Mouse (Mus musculus): ENCODE measurements around the gene Gm20716. TPM values are rescaled to one million over a fixed set of nuclear protein-coding genes. Genes with fewer than 3 reads are reported as not detected.
"Not testable (repeated sequence)": the region's sequence is repeated elsewhere in the genome, so short reads cannot be mapped to it uniquely, and the experiment has no call there.

Gm20716 gene
- total and polyA plus RNA-seq, 3 experiments, result 24.4 to 29.4 TPM; not detected in 1

- no peak for DNase-seq (ENCODE audit: low read depth, low spot score)
Observed at GRCm38 (mm10) chr2:168160370-168160930, 69.7 kb downstream of the Gm20716 start.

GRCm38 (mm10) chr2:168158911-168159711 is 71.1 kb downstream of the Gm20716 start:
- DNase-seq (ENCODE audit: low read depth, low spot score), result no peak
- Histone ChIP-seq H3K27ac (ENCODE audit: control insufficient read depth, low read depth, low read length) (no peak overlapping the region), H3K9me3 (replicated peaks; ENCODE audit: insufficient read depth, low read length) (no peaks in the 10 kb centered on the region), H3K9ac (ENCODE audit: control insufficient read depth, low read depth, low read length, poor library complexity, severe bottlenecking) (no peak overlapping the region), H3K4me1 (ENCODE audit: control insufficient read depth in 1 of 2, insufficient read depth in 2 of 2, low read length in 2 of 2) (peaks cover 0 to 7% of the 10 kb centered on the region in 2 experiments; a peak in 3 of 4 replicates), H3K27me3 (ENCODE audit: control insufficient read depth in 1 of 2, insufficient read depth in 2 of 2, low read length in 2 of 2) (no peaks in the 10 kb centered on the region), H3K79me2 (ENCODE audit: control insufficient read depth, insufficient read depth, low read length, poor library complexity) (no peaks in the 10 kb centered on the region), H3K36me3 (ENCODE audit: control insufficient read depth in 1 of 2, insufficient read depth in 2 of 2, low read length in 2 of 2) (peaks cover 0 to 4% of the 10 kb centered on the region in 2 experiments; a peak in 1 of 4 replicates), H3K4me3 (ENCODE audit: control insufficient read depth in 1 of 2, insufficient read depth in 1 of 2, low read depth in 2 of 2, low read length in 2 of 2) (no peak overlapping the region)
- TF ChIP-seq POLR2AphosphoS2 (IDR thresholded peaks at IDR 0.05; ENCODE audit: low read length) (no peak), POLR2A (IDR thresholded peaks at IDR 0.05; ENCODE audit: control insufficient read depth in 1 of 2, insufficient read depth in 1 of 2, low read depth in 1 of 2, low read length in 2 of 2, poor library complexity in 1 of 2) (no peak), POLR2AphosphoS5 (IDR thresholded peaks at IDR 0.05; ENCODE audit: borderline replicate concordance, low read depth, low read length) (no peak), MAX (IDR thresholded peaks at IDR 0.05; ENCODE audit: low read length) (no peak), CTCF (IDR thresholded peaks at IDR 0.05 in 2 of 3, conservative IDR thresholded peaks at IDR 0.05 in 1 of 3; ENCODE audit: control insufficient read depth in 1 of 3, insufficient read depth in 1 of 3, low read depth in 2 of 3, low read length in 3 of 3, poor library complexity in 1 of 3, severe bottlenecking in 1 of 3) (no peak), RAD21 (IDR thresholded peaks at IDR 0.05; ENCODE audit: low read depth, low read length) (no peak), GATA1 (IDR thresholded peaks at IDR 0.05; ENCODE audit: low read depth, low read length) (no peak), MYC (IDR thresholded peaks at IDR 0.05; ENCODE audit: low read depth, low read length) (no peak), MEF2A (IDR thresholded peaks at IDR 0.05; ENCODE audit: extremely low read depth, insufficient replicate concordance, low read depth, low read length, poor library complexity, severe bottlenecking) (no peak), TBP (IDR thresholded peaks at IDR 0.05; ENCODE audit: low read depth, low read length) (no peak), MAFK (IDR thresholded peaks at IDR 0.05; ENCODE audit: borderline replicate concordance, low read depth, low read length) (no peak), JUND (IDR thresholded peaks at IDR 0.05; ENCODE audit: low read depth, low read length) (no peak)

More at GRCm38 (mm10) chr2:168160370-168160930, 69.7 kb downstream of the Gm20716 start:
- Histone ChIP-seq H3K9ac (ENCODE audit: control insufficient read depth, low read depth, low read length, poor library complexity, severe bottlenecking) (no peak overlapping the region), H3K27ac (ENCODE audit: control insufficient read depth, low read depth, low read length) (no peak overlapping the region), H3K9me3 (replicated peaks; ENCODE audit: insufficient read depth, low read length) (no peaks in the 10 kb centered on the region), H3K36me3 (ENCODE audit: control insufficient read depth in 1 of 2, insufficient read depth in 2 of 2, low read length in 2 of 2) (no peaks in the 10 kb centered on the region), H3K4me3 (ENCODE audit: control insufficient read depth in 1 of 2, insufficient read depth in 1 of 2, low read depth in 2 of 2, low read length in 2 of 2) (no peak overlapping the region), H3K27me3 (ENCODE audit: control insufficient read depth in 1 of 2, insufficient read depth in 2 of 2, low read length in 2 of 2) (no peaks in the 10 kb centered on the region), H3K4me1 (ENCODE audit: control insufficient read depth in 1 of 2, insufficient read depth in 2 of 2, low read length in 2 of 2) (no peaks in the 10 kb centered on the region), H3K79me2 (ENCODE audit: control insufficient read depth, insufficient read depth, low read length, poor library complexity) (no peaks in the 10 kb centered on the region)
- no peak for TF ChIP-seq ZC3H11A (IDR thresholded peaks at IDR 0.05; ENCODE audit: low read depth, low read length)
- no peak for TF ChIP-seq MAZ (IDR thresholded peaks at IDR 0.05; ENCODE audit: low read depth, low read length)
- TF ChIP-seq ZKSCAN1 (IDR thresholded peaks at IDR 0.05; ENCODE audit: low read depth, low read length), result no peak
- TF ChIP-seq MXI1 (IDR thresholded peaks at IDR 0.05; ENCODE audit: low read depth, low read length), result no peak
- no peak for TF ChIP-seq GABPA (IDR thresholded peaks at IDR 0.05; ENCODE audit: low read depth, low read length)
- TF ChIP-seq POLR2AphosphoS2 (IDR thresholded peaks at IDR 0.05; ENCODE audit: low read length), result no peak
- no peak for TF ChIP-seq MAX (IDR thresholded peaks at IDR 0.05; ENCODE audit: low read length)

- not testable (repeated sequence) for H3K4me3 ChIP-seq (ENCODE audit: control insufficient read depth in 1 of 2, insufficient read depth in 1 of 2, low read depth in 2 of 2, low read length in 2 of 2)
Observed at GRCm38 (mm10) chr2:168157974-168158373, 72.2 kb downstream of the Gm20716 start.

More at GRCm38 (mm10) chr2:168157974-168158373, 72.2 kb downstream of the Gm20716 start:
- not testable (repeated sequence) for H3K27me3 ChIP-seq (ENCODE audit: control insufficient read depth in 1 of 2, insufficient read depth in 2 of 2, low read length in 2 of 2); H3K79me2 ChIP-seq (ENCODE audit: control insufficient read depth, insufficient read depth, low read length, poor library complexity); H3K27ac ChIP-seq (ENCODE audit: control insufficient read depth, low read depth, low read length); H3K4me1 ChIP-seq (ENCODE audit: control insufficient read depth in 1 of 2, insufficient read depth in 2 of 2, low read length in 2 of 2); H3K36me3 ChIP-seq (ENCODE audit: control insufficient read depth in 1 of 2, insufficient read depth in 2 of 2, low read length in 2 of 2); H3K9ac ChIP-seq (ENCODE audit: control insufficient read depth, low read depth, low read length, poor library complexity, severe bottlenecking); DNase-seq (ENCODE audit: low read depth, low spot score); H3K9me3 ChIP-seq (replicated peaks; ENCODE audit: insufficient read depth, low read length)

All from MEL (cell line).